Mouse (Mus musculus): Measurements from ENCODE around the gene Trp53i11.

DNA sequence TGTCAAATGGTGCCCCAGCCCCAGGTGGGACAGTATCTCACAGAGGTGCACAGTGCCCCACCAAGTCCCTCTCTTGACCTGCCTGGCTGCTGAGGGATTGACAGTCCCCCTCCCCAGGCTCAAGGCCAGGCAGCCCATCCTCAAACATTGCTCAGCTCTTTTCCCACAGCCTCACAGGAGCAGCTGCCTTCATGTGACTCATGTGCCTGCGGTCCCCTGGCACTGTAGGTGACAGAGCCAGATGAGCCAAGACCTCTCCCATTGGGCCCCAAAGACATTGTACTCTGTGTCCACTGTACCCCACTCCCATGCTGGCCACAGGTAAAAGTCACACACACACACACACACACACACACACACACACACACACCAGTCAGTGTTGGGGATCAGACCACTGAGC lies 18.8 kb downstream of the Trp53i11 start:
- TF ChIP-seq EP300 (IDR thresholded peaks at IDR 0.05; ENCODE audit: low read depth) (no peak), CTCF (IDR thresholded peaks at IDR 0.05; ENCODE audit: low read depth) (no peak)

All from heart, postnatal 0 days (tissue).